Mouse (Mus musculus) midbrain, embryonic 16.5 days (tissue): ENCODE results near the gene Dffb. TPM values are rescaled to one million over a fixed set of nuclear protein-coding genes. Genes with fewer than 3 reads are reported as not detected.

Experiments used
- ATAC-seq: fragments of 200-750 bp; cut with Nextera tagmentation; 2 replicates; pipeline ENCODE4 v1.8.0; 2017; ENCODE audit warnings: moderate TSS enrichment
- H3K27ac ChIP-seq: fragments of 300-500 bp; sonication (generic); 2 replicates; pipeline ENCODE4 v1.5.1; 2014; ENCODE audit warnings: mild to moderate bottlenecking, low read length, mixed read lengths
- H3K27me3 ChIP-seq: fragments of 300-500 bp; sonication (generic); 2 replicates; pipeline ENCODE4 v1.6.1; 2014; ENCODE audit warnings: low read depth, low read length, mixed read lengths; ENCODE audit not compliant: control insufficient read depth, insufficient read depth
- H3K36me3 ChIP-seq: fragments of 300-500 bp; sonication (generic); 2 replicates; pipeline ENCODE4 v1.6.1; 2014; ENCODE audit warnings: mild to moderate bottlenecking, low read length, moderate library complexity, mixed read lengths; ENCODE audit not compliant: control insufficient read depth, insufficient read depth
- H3K4me1 ChIP-seq: fragments of 300-500 bp; sonication (generic); 2 replicates; pipeline ENCODE4 v1.6.1; 2014; ENCODE audit warnings: mild to moderate bottlenecking, low read length, mixed read lengths; ENCODE audit not compliant: control insufficient read depth, insufficient read depth
- H3K4me2 ChIP-seq: fragments of 300-500 bp; sonication (generic); 2 replicates; pipeline ENCODE4 v1.6.1; 2014; ENCODE audit warnings: mild to moderate bottlenecking, low read length, mixed read lengths
- H3K4me3 ChIP-seq: fragments of 300-500 bp; sonication (generic); 2 replicates; pipeline ENCODE4 v1.5.1; 2014; ENCODE audit warnings: low read depth, mild to moderate bottlenecking, low read length, moderate library complexity, mixed read lengths
- H3K9ac ChIP-seq: fragments of 300-500 bp; sonication (generic); 2 replicates; pipeline ENCODE4 v1.6.1; 2014; ENCODE audit warnings: low read depth, low read length, mixed read lengths
- H3K9me3 ChIP-seq: fragments of 300-500 bp; sonication (generic); replicated peaks from 2 replicates; pipeline ENCODE4 v1.6.1; 2014; ENCODE audit warnings: mild to moderate bottlenecking, low read length, mixed read lengths; ENCODE audit not compliant: control insufficient read depth, poor library complexity, severe bottlenecking
- WGBS: fragments of 180-500 bp; shearing (Covaris S2); extraction: QIAGEN DNeasy Blood & Tissue Kit; methylation state at CpG from one replicate; pipeline ENCODE4 v1.1.7; 2014; 5-methylcytosine and 5-hydroxymethylcytosine counted together
- polyA plus RNA-seq: library from polyadenylated mRNA; unstranded; fragments of >200 nt; fragmentation: Nextera tagmentation; extraction: Ambion mirVana; gene quantifications from 2 replicates; pipeline ENCODE4 v1.2.1, GENCODE M21; 2015

Gene Dffb
- polyA plus RNA-seq, 1 experiment from 2014 or later, result 11.5 TPM

DNA sequence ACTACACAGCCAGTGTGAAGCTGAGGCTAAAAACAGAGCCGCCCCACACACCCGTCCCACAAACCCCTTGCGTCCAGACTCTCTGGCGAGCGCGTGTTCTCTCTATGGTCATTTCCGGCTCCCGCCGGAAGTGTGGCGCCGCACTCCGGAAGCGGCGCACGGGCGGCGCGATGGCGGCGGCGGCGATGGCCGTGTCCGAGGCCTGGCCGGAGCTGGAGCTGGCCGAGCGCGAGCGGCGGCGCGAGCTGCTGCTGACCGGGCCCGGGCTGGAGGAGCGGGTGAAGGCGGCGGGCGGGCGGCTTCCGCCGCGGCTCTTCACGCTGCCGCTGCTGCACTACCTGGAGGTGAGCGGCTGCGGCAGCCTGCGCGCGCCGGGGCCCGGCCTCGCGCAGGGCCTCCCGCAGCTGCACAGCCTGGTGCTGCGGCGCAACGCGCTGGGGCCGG lies 36.7 kb upstream of the Dffb start, which contains the start of gene Lrrc47:
TSS of gene Lrrc47 (plus strand) at position 86 of the 444 bp plus-strand sequence.
- Histone ChIP-seq H3K27me3 (no peaks in the 10 kb centered on the region), H3K4me2 (peak within 1 kb of the TSS; percentile 99), H3K4me3 (peak within 1 kb of the TSS; percentile 99), H3K9me3 (no peaks in the 10 kb centered on the region), H3K36me3 (peaks cover 12% of the 10 kb centered on the region), H3K4me1 (peaks cover 16% of the 10 kb centered on the region), H3K27ac (peak within 1 kb of the TSS; percentile 58), H3K9ac (peak within 1 kb of the TSS; percentile 90)
- whole genome bisulfite sequencing, result under 1% methylated on average over 53 of the region's 59 CpGs
- peak; percentile 96 for ATAC-seq

DNA sequence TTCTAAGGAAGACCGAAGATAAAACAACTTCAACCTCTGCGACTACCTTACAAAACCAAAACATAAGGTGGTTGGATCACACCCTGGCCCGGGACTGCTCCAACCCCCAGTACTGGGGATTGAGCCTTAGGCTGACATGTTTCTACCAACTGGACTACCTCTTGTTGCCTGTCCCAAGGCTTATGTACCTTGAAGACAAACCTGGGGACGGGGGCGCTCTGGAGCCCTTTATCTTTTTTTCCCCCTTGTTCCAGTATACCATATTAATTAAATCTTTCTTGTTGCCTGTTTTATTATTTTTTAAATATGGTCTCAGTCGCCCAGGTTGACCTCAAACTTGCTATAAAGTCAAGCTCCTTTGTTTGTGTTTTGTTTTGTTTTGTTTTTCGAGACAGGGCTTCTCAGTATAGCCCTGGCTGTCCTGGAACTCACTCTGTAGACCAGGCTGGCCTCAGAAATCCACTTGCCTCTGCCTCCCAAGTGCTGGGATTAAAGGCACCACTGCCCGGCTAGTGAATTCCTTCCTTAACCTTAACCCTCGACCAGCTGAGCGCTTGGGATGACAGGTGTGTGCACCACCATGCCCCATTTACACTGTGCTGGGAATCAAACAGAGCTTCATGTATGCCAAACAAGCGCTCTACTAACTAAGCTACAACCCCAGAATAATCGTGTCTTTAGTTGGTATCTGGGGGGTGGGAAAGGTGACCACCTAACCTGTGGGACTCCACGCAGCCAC lies 36.1 kb upstream of the Dffb start:
- peak overlapping the region; percentile 51 for H3K4me2 ChIP-seq
- H3K36me3 ChIP-seq, result peaks cover 13% of the 10 kb centered on the region
- ATAC-seq, result peak; percentile 64; the same call in 1 of the 2 replicates
- peak overlapping the region; percentile 3; the same call in 1 of the 2 replicates for H3K27ac ChIP-seq
- WGBS, result 27% methylated on average over 13 of the region's 13 CpGs
- H3K9me3 ChIP-seq, result no peaks in the 10 kb centered on the region
- peak overlapping the region; percentile 99 for H3K4me3 ChIP-seq
- peaks cover 16% of the 10 kb centered on the region for H3K4me1 ChIP-seq
- H3K27me3 ChIP-seq, result no peaks in the 10 kb centered on the region
- H3K9ac ChIP-seq, result peak overlapping the region; percentile 90

DNA sequence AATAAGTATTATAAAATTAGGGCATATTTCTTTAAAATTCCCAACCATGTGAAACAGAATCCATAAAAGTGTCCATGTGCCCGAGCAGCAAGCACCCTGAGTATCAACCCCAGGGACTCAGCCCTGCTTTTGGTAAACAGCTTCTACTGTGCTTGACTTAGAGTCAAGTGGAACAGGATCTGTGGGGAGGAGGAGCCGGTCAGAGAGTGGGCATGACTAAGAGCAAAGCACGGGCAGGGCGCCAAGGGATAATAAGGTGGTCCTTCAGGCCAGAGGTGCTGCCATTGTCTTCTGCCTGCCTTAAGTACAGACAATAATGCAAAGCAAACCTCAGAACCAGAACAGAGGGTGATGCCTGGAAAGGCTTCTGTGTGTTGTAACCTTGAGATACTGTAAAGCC lies 32.8 kb upstream of the Dffb start:
- H3K27me3 ChIP-seq, result no peaks in the 10 kb centered on the region
- peaks cover 3% of the 10 kb centered on the region for H3K4me1 ChIP-seq
- no peak overlapping the region for H3K9ac ChIP-seq
- H3K9me3 ChIP-seq, result no peaks in the 10 kb centered on the region
- H3K4me3 ChIP-seq, result no peak overlapping the region
- 81% methylated on average over 4 of the region's 4 CpGs for WGBS
- H3K4me2 ChIP-seq, result no peak overlapping the region
- no peak for ATAC-seq
- H3K36me3 ChIP-seq, result peaks cover 21% of the 10 kb centered on the region
- H3K27ac ChIP-seq, result no peak overlapping the region

DNA sequence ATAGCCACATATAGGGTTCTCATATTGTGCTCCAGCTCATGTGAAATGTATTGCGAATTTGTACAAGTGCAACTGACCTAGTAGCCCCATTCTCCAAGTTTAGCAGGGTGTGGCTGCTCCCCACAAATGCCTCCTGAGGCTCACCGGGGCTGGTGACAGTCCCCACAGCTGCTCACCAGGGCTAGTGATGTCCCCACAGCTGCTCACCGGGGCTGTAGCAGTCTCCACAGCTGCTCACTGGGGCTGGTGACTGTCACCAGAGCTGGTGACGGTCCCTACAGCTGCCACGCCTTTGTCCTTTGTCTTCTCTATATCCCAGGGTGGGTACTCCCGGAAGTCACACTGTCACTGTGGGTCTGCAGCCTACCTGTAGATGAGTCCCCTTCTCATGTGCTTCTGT lies 31.3 kb upstream of the Dffb start:
- Histone ChIP-seq H3K4me1 (no peaks in the 10 kb centered on the region), H3K9me3 (no peaks in the 10 kb centered on the region), H3K4me3 (no peak overlapping the region), H3K27ac (no peak overlapping the region), H3K9ac (no peak overlapping the region), H3K4me2 (no peak overlapping the region), H3K36me3 (peaks cover 23% of the 10 kb centered on the region), H3K27me3 (no peaks in the 10 kb centered on the region)
- ATAC-seq, result no peak
- 97% methylated on average over 6 of the region's 6 CpGs for WGBS

DNA sequence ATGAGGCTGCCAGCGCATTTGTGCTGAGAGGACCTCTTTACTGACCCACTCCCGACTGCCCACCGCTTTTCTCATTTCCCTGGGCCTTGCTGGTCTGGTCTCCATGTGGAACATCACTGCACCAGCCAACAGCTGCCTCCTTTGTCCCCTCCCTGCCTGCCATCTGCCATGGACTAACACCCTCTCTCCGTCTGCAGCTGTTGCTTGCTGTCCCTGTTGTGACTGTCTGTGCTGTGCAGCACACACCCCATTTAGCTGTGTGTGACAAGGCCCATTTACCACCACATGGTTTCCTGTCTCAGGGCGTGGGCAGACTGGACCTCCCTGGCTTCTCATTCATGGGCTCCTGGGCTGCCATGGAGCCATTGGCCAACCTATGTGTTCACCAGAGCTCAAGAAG lies 30.6 kb upstream of the Dffb start:
- no peak for ATAC-seq
- Histone ChIP-seq H3K27me3 (no peaks in the 10 kb centered on the region), H3K27ac (no peak overlapping the region), H3K4me1 (no peaks in the 10 kb centered on the region), H3K9me3 (no peaks in the 10 kb centered on the region), H3K4me2 (no peak overlapping the region), H3K36me3 (peaks cover 23% of the 10 kb centered on the region), H3K9ac (no peak overlapping the region), H3K4me3 (no peak overlapping the region)
- 91% methylated on average over 5 of the region's 5 CpGs for WGBS

DNA sequence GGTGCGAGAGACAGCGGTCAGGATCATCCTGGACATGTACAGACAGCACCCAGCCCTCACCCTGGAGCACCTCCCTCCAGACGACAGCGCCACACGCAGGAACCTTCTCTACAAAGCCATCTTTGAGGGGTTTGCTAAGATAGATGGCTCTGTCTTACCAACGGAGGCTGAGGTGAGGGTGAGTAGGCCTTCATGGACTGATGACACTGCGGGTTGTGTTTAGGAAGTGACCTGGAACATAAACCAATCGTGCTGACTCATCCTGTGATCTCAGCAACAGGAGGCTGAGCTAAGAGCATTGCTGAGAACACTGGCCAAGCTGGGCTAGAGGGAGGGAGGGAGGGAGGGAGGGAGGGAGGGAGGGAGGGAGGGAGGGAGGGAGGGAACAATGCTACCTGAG lies 18.6 kb upstream of the Dffb start:
- WGBS, result 91% methylated on average over 8 of the region's 8 CpGs
- no peak overlapping the region for H3K27ac ChIP-seq
- no peaks in the 10 kb centered on the region for H3K27me3 ChIP-seq
- no peaks in the 10 kb centered on the region for H3K9me3 ChIP-seq
- H3K36me3 ChIP-seq, result peaks cover 59% of the 10 kb centered on the region
- no peak overlapping the region for H3K4me2 ChIP-seq
- no peak overlapping the region for H3K4me3 ChIP-seq
- H3K9ac ChIP-seq, result no peak overlapping the region
- ATAC-seq, result no peak
- H3K4me1 ChIP-seq, result no peaks in the 10 kb centered on the region

DNA sequence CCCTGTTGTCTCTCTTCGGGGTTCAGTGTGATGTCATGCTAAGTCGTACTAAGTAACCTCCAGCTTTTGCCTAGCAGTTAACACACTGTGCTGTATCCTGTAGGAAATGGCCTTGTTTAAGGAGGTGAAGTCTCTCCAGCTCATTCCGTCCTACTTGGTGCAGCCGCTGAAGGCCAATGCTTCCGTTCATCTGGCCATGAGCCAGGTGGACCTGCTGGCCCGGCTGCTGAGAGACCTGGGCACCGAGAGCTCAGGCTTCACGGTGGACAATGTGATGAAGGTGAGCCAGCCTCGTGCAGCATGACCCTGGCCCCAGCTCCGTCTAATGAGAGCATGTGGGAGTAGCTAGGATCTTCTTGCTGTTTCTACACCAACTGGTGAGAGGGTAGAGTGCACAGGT lies 17.8 kb upstream of the Dffb start:
- WGBS, result 94% methylated on average over 10 of the region's 10 CpGs
- H3K36me3 ChIP-seq, result peaks cover 61% of the 10 kb centered on the region
- H3K27ac ChIP-seq, result no peak overlapping the region
- no peak for ATAC-seq
- H3K4me1 ChIP-seq, result no peaks in the 10 kb centered on the region
- H3K4me2 ChIP-seq, result no peak overlapping the region
- no peaks in the 10 kb centered on the region for H3K9me3 ChIP-seq
- H3K27me3 ChIP-seq, result no peaks in the 10 kb centered on the region
- no peak overlapping the region for H3K9ac ChIP-seq
- no peak overlapping the region for H3K4me3 ChIP-seq

DNA sequence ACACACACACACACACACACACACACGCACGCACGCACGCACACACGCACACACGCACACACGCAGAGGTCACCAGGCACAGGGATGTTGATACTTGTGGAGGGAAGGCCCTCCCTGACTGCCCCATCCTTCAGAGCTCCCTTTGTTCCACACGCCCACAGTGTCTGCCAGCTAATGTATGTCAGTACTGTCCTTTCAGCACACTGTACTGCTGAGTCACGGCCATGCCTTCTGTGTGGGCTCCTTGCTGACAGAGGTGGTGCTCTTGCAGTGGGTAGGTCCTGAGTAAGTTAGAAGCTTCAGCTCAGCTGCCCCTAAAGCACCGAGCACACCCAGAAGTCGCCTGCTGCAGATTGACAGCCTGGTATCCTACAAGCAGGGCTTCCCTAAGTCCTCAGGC lies 5.5 kb upstream of the Dffb start:
- no peak for ATAC-seq

DNA sequence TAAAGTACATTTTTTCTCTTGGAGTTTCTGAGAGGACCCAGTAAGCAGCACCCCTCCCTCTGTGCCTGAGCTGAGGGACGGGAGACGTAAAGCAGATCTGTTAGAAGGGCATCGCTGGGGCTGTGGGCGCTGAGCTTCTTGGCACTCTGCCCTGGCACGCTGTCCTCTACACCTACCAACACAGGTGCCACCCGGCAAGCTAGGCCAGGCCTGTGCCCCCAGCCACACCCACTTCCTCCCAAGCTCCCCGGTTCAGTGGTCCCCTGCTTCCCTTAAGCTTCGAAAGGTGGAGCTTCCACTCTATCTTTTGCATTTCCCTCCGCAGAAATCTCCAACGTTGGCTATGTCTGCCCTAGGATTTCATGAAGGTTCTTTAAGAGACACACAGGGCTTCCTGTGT lies 4.3 kb upstream of the Dffb start:
- Histone ChIP-seq H3K9me3 (no peaks in the 10 kb centered on the region), H3K4me3 (no peak overlapping the region), H3K36me3 (peaks cover 22% of the 10 kb centered on the region), H3K27me3 (no peaks in the 10 kb centered on the region), H3K4me1 (peaks cover 15% of the 10 kb centered on the region), H3K27ac (no peak overlapping the region), H3K4me2 (no peak overlapping the region), H3K9ac (no peak overlapping the region)
- 95% methylated on average over 10 of the region's 10 CpGs for WGBS
- ATAC-seq, result no peak

More for the DNA sequence above, 5.5 kb upstream of the Dffb start:
- Histone ChIP-seq H3K4me2 (no peak overlapping the region), H3K4me1 (peaks cover 15% of the 10 kb centered on the region), H3K27ac (no peak overlapping the region), H3K27me3 (no peaks in the 10 kb centered on the region), H3K9ac (no peak overlapping the region), H3K9me3 (no peaks in the 10 kb centered on the region), H3K36me3 (peaks cover 25% of the 10 kb centered on the region), H3K4me3 (no peak overlapping the region)
- 97% methylated on average over 11 of the region's 11 CpGs for WGBS
